Mouse (Mus musculus): ENCODE results near the gene Kif5a. TPM values are rescaled to one million over a fixed set of nuclear protein-coding genes. Genes with fewer than 3 reads are reported as not detected.

Gene Kif5a
- polyA plus RNA-seq, 1 experiment from 2014 or later: 117 TPM

- peaks cover 36% of the 10 kb centered on the region for H3K4me1 ChIP-seq (ENCODE audit: control insufficient read depth, insufficient read depth, low read length)
- H3K4me3 ChIP-seq (ENCODE audit: low read depth, low read length): peak overlapping the region; percentile 54
- no peaks in the 10 kb centered on the region for H3K36me3 ChIP-seq (ENCODE audit: control insufficient read depth, insufficient read depth, low read length)
- H3K9ac ChIP-seq (replicated peaks; ENCODE audit: low read depth, low read length): peak overlapping the region; percentile 69
- no peaks in the 10 kb centered on the region for H3K27me3 ChIP-seq (ENCODE audit: control insufficient read depth, insufficient read depth, low read length)
- 56% methylated on average over 15 of the region's 15 CpGs for WGBS
- peak overlapping the region; percentile 85 for H3K4me2 ChIP-seq (ENCODE audit: low read depth, low read length)
- H3K27ac ChIP-seq (ENCODE audit: low read depth, low read length): peak overlapping the region; percentile 83
- ATAC-seq (ENCODE audit: low read depth): no peak
- no peaks in the 10 kb centered on the region for H3K9me3 ChIP-seq (ENCODE audit: control insufficient read depth, low read length)
Observed at GRCm38 (mm10) chr10:127261706-127262547, 1.2 kb downstream of the Kif5a start.

- H3K9ac ChIP-seq (replicated peaks; ENCODE audit: low read depth, low read length): no peak overlapping the region
Observed at GRCm38 (mm10) chr10:127258489-127258888, 4.7 kb downstream of the Kif5a start.

DNA sequence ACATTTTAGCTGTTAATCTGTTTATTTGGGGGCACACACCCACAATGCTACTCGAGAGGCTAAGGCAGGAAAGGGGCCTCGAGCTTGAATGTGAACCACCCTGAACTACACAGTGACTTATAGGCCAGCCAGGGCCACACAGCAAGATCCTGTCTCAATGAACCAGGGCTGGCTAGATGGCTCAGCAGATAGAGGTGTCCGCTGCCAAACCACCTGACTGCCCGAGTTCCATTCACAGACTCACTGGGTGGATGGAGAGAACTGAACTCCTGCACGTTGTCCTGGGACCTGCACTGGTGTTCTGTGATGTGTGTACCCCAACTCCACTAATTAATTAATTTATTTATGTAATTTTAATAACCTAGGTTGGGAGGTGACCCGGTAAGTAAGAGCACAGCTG lies 5.4 kb downstream of the Kif5a start:
- Histone ChIP-seq H3K4me2 (ENCODE audit: low read depth, low read length) (no peak overlapping the region), H3K27ac (ENCODE audit: low read depth, low read length) (no peak overlapping the region), H3K4me3 (ENCODE audit: low read depth, low read length) (no peak overlapping the region), H3K4me1 (ENCODE audit: control insufficient read depth, insufficient read depth, low read length) (peaks cover 35% of the 10 kb centered on the region), H3K27me3 (ENCODE audit: control insufficient read depth, insufficient read depth, low read length) (no peaks in the 10 kb centered on the region), H3K9ac (replicated peaks; ENCODE audit: low read depth, low read length) (no peak overlapping the region), H3K9me3 (ENCODE audit: control insufficient read depth, low read length) (no peaks in the 10 kb centered on the region), H3K36me3 (ENCODE audit: control insufficient read depth, insufficient read depth, low read length) (no peaks in the 10 kb centered on the region)
- ATAC-seq (ENCODE audit: low read depth): no peak
- WGBS: 83% methylated on average over 6 of the region's 6 CpGs

More at GRCm38 (mm10) chr10:127258489-127258888, 4.7 kb downstream of the Kif5a start:
- peaks cover 35% of the 10 kb centered on the region for H3K4me1 ChIP-seq (ENCODE audit: control insufficient read depth, insufficient read depth, low read length)
- H3K27ac ChIP-seq (ENCODE audit: low read depth, low read length): no peak overlapping the region
- no peak overlapping the region for H3K4me3 ChIP-seq (ENCODE audit: low read depth, low read length)
- peak overlapping the region; percentile 85; the same call in 1 of the 2 replicates for H3K4me2 ChIP-seq (ENCODE audit: low read depth, low read length)
- H3K9me3 ChIP-seq (ENCODE audit: control insufficient read depth, low read length): no peaks in the 10 kb centered on the region
- no peaks in the 10 kb centered on the region for H3K27me3 ChIP-seq (ENCODE audit: control insufficient read depth, insufficient read depth, low read length)
- 82% methylated on average over 8 of the region's 8 CpGs for WGBS
- H3K36me3 ChIP-seq (ENCODE audit: control insufficient read depth, insufficient read depth, low read length): no peaks in the 10 kb centered on the region
- ATAC-seq (ENCODE audit: low read depth): no peak

- no peak overlapping the region for H3K4me3 ChIP-seq (ENCODE audit: low read depth, low read length)
- H3K27me3 ChIP-seq (ENCODE audit: control insufficient read depth, insufficient read depth, low read length): no peaks in the 10 kb centered on the region
- H3K9me3 ChIP-seq (ENCODE audit: control insufficient read depth, low read length): no peaks in the 10 kb centered on the region
- no peak for ATAC-seq (ENCODE audit: low read depth)
- H3K4me1 ChIP-seq (ENCODE audit: control insufficient read depth, insufficient read depth, low read length): peaks cover 24% of the 10 kb centered on the region
- 22% methylated on average over 14 of the region's 14 CpGs for WGBS
- no peaks in the 10 kb centered on the region for H3K36me3 ChIP-seq (ENCODE audit: control insufficient read depth, insufficient read depth, low read length)
- H3K9ac ChIP-seq (replicated peaks; ENCODE audit: low read depth, low read length): no peak overlapping the region
- no peak overlapping the region for H3K4me2 ChIP-seq (ENCODE audit: low read depth, low read length)
- no peak overlapping the region for H3K27ac ChIP-seq (ENCODE audit: low read depth, low read length)
Observed at GRCm38 (mm10) chr10:127255625-127256345, 7.4 kb downstream of the Kif5a start.

DNA sequence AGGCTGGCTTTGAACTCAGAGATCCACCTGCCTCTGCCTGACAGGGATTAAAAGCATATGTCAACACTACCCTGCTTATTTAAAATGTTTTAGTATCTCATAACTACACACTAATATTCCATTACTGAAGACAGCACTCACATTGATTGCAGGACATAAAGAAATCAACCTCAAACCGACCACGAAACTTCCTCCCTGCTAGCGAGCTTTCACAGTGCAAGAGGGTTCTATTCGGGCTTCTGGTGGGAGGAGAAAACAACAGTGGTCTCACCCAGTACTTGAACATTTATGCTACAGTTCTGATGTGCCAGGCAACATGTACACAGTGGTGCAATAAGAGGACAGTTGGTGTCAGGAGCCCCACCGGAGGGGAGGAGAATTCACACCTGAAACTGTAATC lies 12.3 kb downstream of the Kif5a start:
- ATAC-seq (ENCODE audit: low read depth): no peak
- 78% methylated on average over 5 of the region's 5 CpGs for WGBS

GRCm38 (mm10) chr10:127238241-127238824 lies 24.8 kb downstream of the Kif5a start:
- Histone ChIP-seq H3K4me2 (ENCODE audit: low read depth, low read length) (no peak overlapping the region), H3K27ac (ENCODE audit: low read depth, low read length) (no peak overlapping the region), H3K9me3 (ENCODE audit: control insufficient read depth, low read length) (no peaks in the 10 kb centered on the region), H3K4me1 (ENCODE audit: control insufficient read depth, insufficient read depth, low read length) (no peaks in the 10 kb centered on the region), H3K27me3 (ENCODE audit: control insufficient read depth, insufficient read depth, low read length) (no peaks in the 10 kb centered on the region), H3K9ac (replicated peaks; ENCODE audit: low read depth, low read length) (no peak overlapping the region), H3K4me3 (ENCODE audit: low read depth, low read length) (no peak overlapping the region), H3K36me3 (ENCODE audit: control insufficient read depth, insufficient read depth, low read length) (peaks cover 68% of the 10 kb centered on the region)
- 70% methylated on average over 18 of the region's 18 CpGs for WGBS
- no peak for ATAC-seq (ENCODE audit: low read depth)

More for the DNA sequence above, 12.3 kb downstream of the Kif5a start:
- Histone ChIP-seq H3K9ac (replicated peaks; ENCODE audit: low read depth, low read length) (no peak overlapping the region), H3K27ac (ENCODE audit: low read depth, low read length) (no peak overlapping the region), H3K4me1 (ENCODE audit: control insufficient read depth, insufficient read depth, low read length) (no peaks in the 10 kb centered on the region), H3K4me3 (ENCODE audit: low read depth, low read length) (no peak overlapping the region), H3K9me3 (ENCODE audit: control insufficient read depth, low read length) (no peaks in the 10 kb centered on the region), H3K36me3 (ENCODE audit: control insufficient read depth, insufficient read depth, low read length) (peaks cover 20% of the 10 kb centered on the region), H3K27me3 (ENCODE audit: control insufficient read depth, insufficient read depth, low read length) (no peaks in the 10 kb centered on the region), H3K4me2 (ENCODE audit: low read depth, low read length) (no peak overlapping the region)

DNA sequence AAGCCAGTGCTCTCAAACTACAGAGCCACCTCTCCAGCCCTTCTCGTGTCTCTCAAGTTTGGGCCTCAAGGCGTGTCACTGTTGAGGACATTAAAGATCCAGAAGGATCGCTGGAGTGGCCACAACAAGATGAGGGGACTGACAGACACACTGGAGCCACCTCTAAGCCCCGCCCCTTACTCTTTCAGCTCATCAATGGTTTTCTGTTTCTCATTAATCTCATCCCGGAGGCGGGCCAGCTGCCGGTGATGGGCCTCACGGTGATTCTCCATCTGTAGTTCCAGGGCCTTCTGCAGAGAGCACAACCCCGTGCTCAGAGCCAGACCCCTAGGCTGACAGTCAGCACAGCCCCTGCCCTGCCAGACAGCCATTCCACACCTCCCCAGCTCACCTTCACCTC lies 26.6 kb downstream of the Kif5a start:
- WGBS: 46% methylated on average over 9 of the region's 9 CpGs
- ATAC-seq (ENCODE audit: low read depth): no peak
- no peak overlapping the region for H3K4me2 ChIP-seq (ENCODE audit: low read depth, low read length)
- H3K4me3 ChIP-seq (ENCODE audit: low read depth, low read length): no peak overlapping the region
- H3K36me3 ChIP-seq (ENCODE audit: control insufficient read depth, insufficient read depth, low read length): peaks cover 59% of the 10 kb centered on the region
- H3K4me1 ChIP-seq (ENCODE audit: control insufficient read depth, insufficient read depth, low read length): no peaks in the 10 kb centered on the region
- no peaks in the 10 kb centered on the region for H3K9me3 ChIP-seq (ENCODE audit: control insufficient read depth, low read length)
- H3K27me3 ChIP-seq (ENCODE audit: control insufficient read depth, insufficient read depth, low read length): no peaks in the 10 kb centered on the region
- no peak overlapping the region for H3K9ac ChIP-seq (replicated peaks; ENCODE audit: low read depth, low read length)
- H3K27ac ChIP-seq (ENCODE audit: low read depth, low read length): no peak overlapping the region

GRCm38 (mm10) chr10:127233141-127233540 lies 30.0 kb downstream of the Kif5a start:
- Histone ChIP-seq H3K4me2 (ENCODE audit: low read depth, low read length) (no peak overlapping the region), H3K9ac (replicated peaks; ENCODE audit: low read depth, low read length) (no peak overlapping the region), H3K9me3 (ENCODE audit: control insufficient read depth, low read length) (no peaks in the 10 kb centered on the region), H3K4me1 (ENCODE audit: control insufficient read depth, insufficient read depth, low read length) (no peaks in the 10 kb centered on the region), H3K27ac (ENCODE audit: low read depth, low read length) (no peak overlapping the region), H3K4me3 (ENCODE audit: low read depth, low read length) (no peak overlapping the region), H3K36me3 (ENCODE audit: control insufficient read depth, insufficient read depth, low read length) (peaks cover 56% of the 10 kb centered on the region), H3K27me3 (ENCODE audit: control insufficient read depth, insufficient read depth, low read length) (no peaks in the 10 kb centered on the region)
- ATAC-seq (ENCODE audit: low read depth): no peak
- WGBS: 85% methylated on average over 9 of the region's 9 CpGs

DNA sequence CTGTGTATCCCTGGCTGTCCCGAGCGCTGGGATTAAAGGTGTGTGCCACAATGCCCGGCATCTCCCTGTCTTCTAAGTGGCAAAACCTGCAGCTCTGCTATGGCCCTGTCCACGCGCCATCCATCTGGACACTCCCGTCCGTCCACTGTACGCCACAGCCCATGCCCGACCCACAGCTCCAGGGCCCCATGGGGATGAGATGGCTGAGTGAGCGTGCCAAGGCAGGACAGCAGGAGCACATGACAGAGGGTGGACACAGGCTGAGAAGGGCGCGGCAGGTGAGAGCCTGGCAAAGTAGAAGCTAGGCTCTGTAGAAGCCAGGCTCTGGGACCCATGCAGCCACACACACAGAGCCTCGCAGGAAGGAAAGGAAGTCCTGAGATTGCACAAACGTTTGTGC lies 31.4 kb downstream of the Kif5a start:
- Histone ChIP-seq H3K27me3 (ENCODE audit: control insufficient read depth, insufficient read depth, low read length) (no peaks in the 10 kb centered on the region), H3K4me1 (ENCODE audit: control insufficient read depth, insufficient read depth, low read length) (no peaks in the 10 kb centered on the region), H3K36me3 (ENCODE audit: control insufficient read depth, insufficient read depth, low read length) (peaks cover 52% of the 10 kb centered on the region), H3K4me3 (ENCODE audit: low read depth, low read length) (no peak overlapping the region), H3K27ac (ENCODE audit: low read depth, low read length) (no peak overlapping the region), H3K9me3 (ENCODE audit: control insufficient read depth, low read length) (no peaks in the 10 kb centered on the region), H3K9ac (replicated peaks; ENCODE audit: low read depth, low read length) (no peak overlapping the region), H3K4me2 (ENCODE audit: low read depth, low read length) (no peak overlapping the region)
- 84% methylated on average over 14 of the region's 14 CpGs for WGBS
- no peak for ATAC-seq (ENCODE audit: low read depth)
